Comparison of ENCODE assay signal across 28 mouse cellular contexts in genomic region chr6:23048836-23049235, GRCm38 (mm10).
"Had no signal": no experiment of that assay in that cellular context is flagged by ENCODE, and none has a peak within 500 bp of the region (broad histone marks: within the 10 kb centered on the region; RNA-seq: fewer than 3 reads in every experiment).

No protein-coding gene starts in this region.

- H3K27me3 ChIP-seq: embryonic facial prominence, embryonic 12.5 days; embryonic facial prominence, embryonic 13.5 days; embryonic facial prominence, embryonic 15.5 days; forebrain, embryonic 12.5 days; forebrain, embryonic 13.5 days; forebrain, embryonic 15.5 days had no signal

- DNase-seq: cerebellum, adult 2 months; cerebellum, adult 8-10 months; cerebellum, adult 9-10 months; cerebellum, adult 9-11 months; cerebellum, postnatal 10 days; cerebellum, postnatal 14 days; cerebellum, postnatal 25 days; cerebellum, postnatal 36 days; embryo, embryonic 11 days; forebrain, postnatal 0 days; gastrocnemius, adult 2 months; gastrocnemius, postnatal 10 days; gastrocnemius, postnatal 14 days; gastrocnemius, postnatal 25 days; gastrocnemius, postnatal 36 days; heart, adult 18-20 months; heart, adult 2 months had no signal

- H3K4me2 ChIP-seq: embryonic facial prominence, embryonic 12.5 days; embryonic facial prominence, embryonic 13.5 days; embryonic facial prominence, embryonic 15.5 days; forebrain, embryonic 12.5 days; forebrain, embryonic 13.5 days; forebrain, embryonic 15.5 days had no signal

- H3K9me3 ChIP-seq: embryonic facial prominence, embryonic 13.5 days; embryonic facial prominence, embryonic 15.5 days; forebrain, embryonic 12.5 days; forebrain, embryonic 13.5 days; forebrain, embryonic 15.5 days had no signal

- H3K9ac ChIP-seq: embryonic facial prominence, embryonic 12.5 days; embryonic facial prominence, embryonic 13.5 days; embryonic facial prominence, embryonic 15.5 days; forebrain, embryonic 12.5 days; forebrain, embryonic 13.5 days; forebrain, embryonic 15.5 days; forebrain, postnatal 0 days had no signal

- H3K36me3 ChIP-seq: embryonic facial prominence, embryonic 12.5 days had no signal

- H3K4me3 ChIP-seq: embryonic facial prominence, embryonic 10.5 days; embryonic facial prominence, embryonic 12.5 days; embryonic facial prominence, embryonic 13.5 days; embryonic facial prominence, embryonic 15.5 days; erythroblast, embryonic 14.5 days; forebrain, embryonic 10.5 days; forebrain, embryonic 12.5 days; forebrain, embryonic 13.5 days; forebrain, embryonic 15.5 days; gastrocnemius, adult 2 months; heart, adult 2 months had no signal

- H3K27ac ChIP-seq: embryonic facial prominence, embryonic 10.5 days; embryonic facial prominence, embryonic 12.5 days; embryonic facial prominence, embryonic 13.5 days; embryonic facial prominence, embryonic 15.5 days; forebrain, embryonic 10.5 days; forebrain, embryonic 12.5 days; forebrain, embryonic 13.5 days; forebrain, embryonic 15.5 days; gastrocnemius, adult 2 months; heart, adult 2 months had no signal

- H3K4me1 ChIP-seq: embryonic facial prominence, embryonic 10.5 days; embryonic facial prominence, embryonic 12.5 days; embryonic facial prominence, embryonic 13.5 days; embryonic facial prominence, embryonic 15.5 days; forebrain, embryonic 10.5 days; forebrain, embryonic 12.5 days; forebrain, embryonic 13.5 days; forebrain, embryonic 15.5 days had no signal

- ATAC-seq: forebrain, embryonic 13.5 days; forebrain, embryonic 14.5 days; forebrain, embryonic 15.5 days; forebrain, embryonic 16.5 days; forebrain, postnatal 0 days had no signal
